Mouse (Mus musculus) cerebellum, adult 9-11 months (tissue): ENCODE results near the gene Urb1.

Source experiments
- DNase-seq: peaks from one replicate; pipeline ENCODE4 v3.0.0; 2022

The Urb1 gene

GRCm38 (mm10) chr16:90822284-90822935 is 12.2 kb upstream of the Urb1 start:
- DNase-seq: no peak

GRCm38 (mm10) chr16:90821046-90821697 is 11.0 kb upstream of the Urb1 start:
- no peak for DNase-seq

- no peak for DNase-seq
Observed at GRCm38 (mm10) chr16:90820326-90820725, 10.1 kb upstream of the Urb1 start.

- DNase-seq: no peak
Observed at GRCm38 (mm10) chr16:90812086-90812485, 1.9 kb upstream of the Urb1 start.

GRCm38 (mm10) chr16:90810716-90811256 is 573 bp upstream of the Urb1 start:
- no peak for DNase-seq

- no peak for DNase-seq
Observed at GRCm38 (mm10) chr16:90804466-90804865, 5.7 kb downstream of the Urb1 start.

GRCm38 (mm10) chr16:90801928-90802327 is 8.3 kb downstream of the Urb1 start:
- DNase-seq: no peak

- no peak for DNase-seq
Observed at GRCm38 (mm10) chr16:90801251-90801650, 9.0 kb downstream of the Urb1 start.

- no peak for DNase-seq
Observed at GRCm38 (mm10) chr16:90799840-90800239, 10.4 kb downstream of the Urb1 start.

GRCm38 (mm10) chr16:90798848-90799247 is 11.4 kb downstream of the Urb1 start:
- no peak for DNase-seq

- DNase-seq: no peak
Observed at GRCm38 (mm10) chr16:90798446-90798845, 11.8 kb downstream of the Urb1 start.

GRCm38 (mm10) chr16:90794708-90795107 is 15.5 kb downstream of the Urb1 start:
- no peak for DNase-seq

GRCm38 (mm10) chr16:90792500-90792899 is 17.7 kb downstream of the Urb1 start:
- no peak for DNase-seq

GRCm38 (mm10) chr16:90792066-90792465 is 18.1 kb downstream of the Urb1 start:
- no peak for DNase-seq

GRCm38 (mm10) chr16:90790946-90791345 is 19.3 kb downstream of the Urb1 start:
- DNase-seq: no peak

- no peak for DNase-seq
Observed at GRCm38 (mm10) chr16:90788580-90788979, 21.6 kb downstream of the Urb1 start.

GRCm38 (mm10) chr16:90785257-90785656 is 25.0 kb downstream of the Urb1 start:
- DNase-seq: no peak

- DNase-seq: no peak
Observed at GRCm38 (mm10) chr16:90783302-90783701, 26.9 kb downstream of the Urb1 start.

GRCm38 (mm10) chr16:90779783-90780182 is 30.4 kb downstream of the Urb1 start:
- no peak for DNase-seq

- no peak for DNase-seq
Observed at GRCm38 (mm10) chr16:90775946-90776520, 34.2 kb downstream of the Urb1 start.

GRCm38 (mm10) chr16:90774646-90775045 is 35.6 kb downstream of the Urb1 start:
- DNase-seq: no peak

- no peak for DNase-seq
Observed at GRCm38 (mm10) chr16:90774216-90774615, 36.0 kb downstream of the Urb1 start.

GRCm38 (mm10) chr16:90766919-90767454 is 43.2 kb downstream of the Urb1 start:
- DNase-seq: no peak
